Mouse (Mus musculus) heart, postnatal 36 days (tissue): ENCODE measurements at regions not wholly inside any gene's neighbourhood (a gene's known extent, or its start where the extent isn't known, plus 50 kb on each side); places are given as distances from the start of the nearest gene placed in this dataset.

ENCODE experiments used
- DNase-seq, 2 experiments: peaks; one replicate each; pipeline ENCODE4 v3.0.0; 2021 to 2022
- intact Hi-C: fragments of 180-260 bp; cut with DNase I; formaldehyde crosslinking; loops from one replicate; pipeline ENCODE4 v1.15.1; 2025

GRCm38 (mm10) chr3:22995228-22995627 is 918.8 kb downstream of the Tbl1xr1 start:
- DNase-seq = no peak
- intact Hi-C loops = no loop called here

- intact Hi-C loops = no loop called here
- DNase-seq = no peak
Measured at GRCm38 (mm10) chr3:22995833-22996232, 919.4 kb downstream of the Tbl1xr1 start.

- DNase-seq = no peak
- intact Hi-C loops = no loop called here
Measured at GRCm38 (mm10) chr3:23001071-23001470, 924.6 kb downstream of the Tbl1xr1 start.

- intact Hi-C loops = no loop called here
- DNase-seq = no peak
Measured at GRCm38 (mm10) chr3:23032064-23032463, 955.6 kb downstream of the Tbl1xr1 start.

- no peak for DNase-seq
- intact Hi-C loops = no loop called here
Measured at GRCm38 (mm10) chr3:23063180-23063965, 986.9 kb downstream of the Tbl1xr1 start.

GRCm38 (mm10) chr3:23071486-23071885 is 995.0 kb downstream of the Tbl1xr1 start:
- intact Hi-C loops = no loop called here
- DNase-seq = no peak
